Mouse (Mus musculus): ENCODE results near the gene Sec13.

- no peak for TF ChIP-seq MYOD1 (IDR thresholded peaks at IDR 0.05; ENCODE audit: control insufficient read depth in 1 of 3, insufficient read length in 2 of 3, low read depth in 2 of 3)
- TF ChIP-seq TCF12 (IDR thresholded peaks at IDR 0.05; ENCODE audit: insufficient read depth, poor library complexity, severe bottlenecking): no peak
- TF ChIP-seq MAX (IDR thresholded peaks at IDR 0.05; ENCODE audit: low read depth): no peak
Observed at GRCm38 (mm10) chr6:113761644-113762043, 21.1 kb upstream of the Sec13 start.
